Mouse (Mus musculus) adrenal gland (tissue): ENCODE results near the gene Actr1a.

Experiments
- intact Hi-C: fragments of 180-260 bp; cut with DNase I; formaldehyde crosslinking; loops from one replicate; pipeline ENCODE4 v1.15.1; 2025
- long read RNA-seq, 2 experiments: library from polyadenylated mRNA; unstranded; transcript quantifications; one replicate each; pipeline ENCODE4 v2.0.0; 2020; ENCODE audit warnings: borderline replicate concordance in 1 of 2; ENCODE audit not compliant: insufficient replicate concordance in 1 of 2

Actr1a gene
- long read RNA-seq, experiment 1, transcript Actr1a-201 (11 exons, 2,757 nt), result major isoform, 28 of 43 reads
- long read RNA-seq, experiment 1, partial matches to known transcripts, result 1 of 43 reads
- long read RNA-seq, experiment 1, other reads (novel, unspliced or antisense), result 13 of 43 reads
- long read RNA-seq, experiment 2, transcript Actr1a-201 (11 exons, 2,757 nt), result major isoform, 21 of 46 reads
- long read RNA-seq, experiment 2, partial matches to known transcripts, result 3 of 46 reads
- long read RNA-seq, experiment 2, other reads (novel, unspliced or antisense), result 18 of 46 reads

GRCm38 (mm10) chr19:46395109-46396009, at the start of gene Actr1a:
Gene Actr1a, minus strand, starts transcription at chr19:46395748.
- intact Hi-C loops, result loop anchor here (2.0 kb wide), 1 partner anchor 49 kb away; no protein-coding TSS in a partner anchor

- intact Hi-C loops, result loop anchor here (2.0 kb wide), 1 partner anchor 47 kb away; the partner anchor contains the start of gene Sufu
Measured at GRCm38 (mm10) chr19:46444209-46444608, 48.7 kb upstream of the Actr1a start.

- intact Hi-C loops, result no loop called here
Measured at GRCm38 (mm10) chr19:46443509-46443908, 48.0 kb upstream of the Actr1a start.

GRCm38 (mm10) chr19:46435492-46435891, 39.9 kb upstream of the Actr1a start:
- intact Hi-C loops, result no loop called here

- intact Hi-C loops, result no loop called here
Measured at GRCm38 (mm10) chr19:46434591-46434990, 39.0 kb upstream of the Actr1a start.

- intact Hi-C loops, result no loop called here
Measured at GRCm38 (mm10) chr19:46434148-46434547, 38.6 kb upstream of the Actr1a start.

GRCm38 (mm10) chr19:46433712-46434111, 38.2 kb upstream of the Actr1a start:
- intact Hi-C loops, result no loop called here

- intact Hi-C loops, result no loop called here
Measured at GRCm38 (mm10) chr19:46429250-46429649, 33.7 kb upstream of the Actr1a start.

- intact Hi-C loops, result no loop called here
Measured at GRCm38 (mm10) chr19:46426488-46426887, 30.9 kb upstream of the Actr1a start.

- intact Hi-C loops, result no loop called here
Measured at GRCm38 (mm10) chr19:46425266-46425665, 29.7 kb upstream of the Actr1a start.

- intact Hi-C loops, result no loop called here
Measured at GRCm38 (mm10) chr19:46422384-46423338, 27.1 kb upstream of the Actr1a start.

- intact Hi-C loops, result no loop called here
Measured at GRCm38 (mm10) chr19:46420410-46420809, 24.9 kb upstream of the Actr1a start.

- intact Hi-C loops, result no loop called here
Measured at GRCm38 (mm10) chr19:46418051-46418450, 22.5 kb upstream of the Actr1a start.

GRCm38 (mm10) chr19:46416276-46416675, 20.7 kb upstream of the Actr1a start:
- intact Hi-C loops, result no loop called here

GRCm38 (mm10) chr19:46414486-46414885, 18.9 kb upstream of the Actr1a start:
- intact Hi-C loops, result no loop called here

GRCm38 (mm10) chr19:46413969-46414368, 18.4 kb upstream of the Actr1a start:
- intact Hi-C loops, result no loop called here

- intact Hi-C loops, result no loop called here
Measured at GRCm38 (mm10) chr19:46412056-46412805, 16.7 kb upstream of the Actr1a start.

GRCm38 (mm10) chr19:46409506-46409905, 14.0 kb upstream of the Actr1a start:
- intact Hi-C loops, result loop anchor here (10.0 kb wide), 1 partner anchor 125 kb away; no protein-coding TSS in a partner anchor

GRCm38 (mm10) chr19:46406592-46407386, 11.2 kb upstream of the Actr1a start:
- intact Hi-C loops, result loop anchor here (10.0 kb wide), 1 partner anchor 128 kb away; no protein-coding TSS in a partner anchor
